Mouse (Mus musculus): ENCODE measurements around the gene Gm43302.
A peak's percentile ranks its signal among the peaks of the same experiment; 100 is the strongest.
"Not testable (repeated sequence)": the region's sequence is repeated elsewhere in the genome, so short reads cannot be mapped to it uniquely, and the experiment has no call there.

The Gm43302 gene

GRCm38 (mm10) chr5:105293226-105294165, at the start of gene Gm43302, which contains the start of gene Gbp6:
Gm43302 (minus strand) TSS chr5:105293695.
Gbp6 (minus strand) TSS chr5:105293698.
- peak; percentile 53 to 62 for DNase-seq

- DNase-seq: no peak
Measured at GRCm38 (mm10) chr5:105341281-105341680, 47.8 kb upstream of the Gm43302 start.

GRCm38 (mm10) chr5:105322543-105322942, 29.0 kb upstream of the Gm43302 start:
- no peak for DNase-seq

- no peak for DNase-seq
Measured at GRCm38 (mm10) chr5:105310941-105311340, 17.4 kb upstream of the Gm43302 start.

GRCm38 (mm10) chr5:105309148-105309547, 15.7 kb upstream of the Gm43302 start:
- not testable (repeated sequence) for DNase-seq

- DNase-seq: not testable (repeated sequence)
Measured at GRCm38 (mm10) chr5:105306946-105307345, 13.5 kb upstream of the Gm43302 start.

- no peak for DNase-seq
Measured at GRCm38 (mm10) chr5:105306159-105306581, 12.7 kb upstream of the Gm43302 start.

- DNase-seq: not testable (repeated sequence)
Measured at GRCm38 (mm10) chr5:105305671-105306070, 12.2 kb upstream of the Gm43302 start.

- no peak for DNase-seq
Measured at GRCm38 (mm10) chr5:105301963-105302362, 8.5 kb upstream of the Gm43302 start.

GRCm38 (mm10) chr5:105301531-105301930, 8.0 kb upstream of the Gm43302 start:
- no peak for DNase-seq

GRCm38 (mm10) chr5:105295746-105296145, 2.3 kb upstream of the Gm43302 start:
- peak; percentile 53 to 58 for DNase-seq

GRCm38 (mm10) chr5:105292492-105292891, 1.0 kb downstream of the Gm43302 start:
- no peak for DNase-seq

- not testable (repeated sequence) for DNase-seq
Measured at GRCm38 (mm10) chr5:105290921-105291320, 2.6 kb downstream of the Gm43302 start.

GRCm38 (mm10) chr5:105260673-105261072, 32.8 kb downstream of the Gm43302 start:
- not testable (repeated sequence) for DNase-seq

GRCm38 (mm10) chr5:105252491-105252890, 41.0 kb downstream of the Gm43302 start:
- no peak for DNase-seq

GRCm38 (mm10) chr5:105244741-105245140, 48.8 kb downstream of the Gm43302 start:
- DNase-seq: not testable (repeated sequence)

- DNase-seq: not testable (repeated sequence)
Measured at GRCm38 (mm10) chr5:105240982-105241381, 52.5 kb downstream of the Gm43302 start.

GRCm38 (mm10) chr5:105239483-105240047, 53.9 kb downstream of the Gm43302 start, which contains the start of gene Gbp10:
Gbp10 (minus strand) TSS chr5:105239533.
- peak; percentile 4 to 32 for DNase-seq

GRCm38 (mm10) chr5:105238402-105238801, 55.1 kb downstream of the Gm43302 start:
- DNase-seq: not testable (repeated sequence)

GRCm38 (mm10) chr5:105236040-105236439, 57.5 kb downstream of the Gm43302 start:
- DNase-seq: not testable (repeated sequence)

- DNase-seq: not testable (repeated sequence)
Measured at GRCm38 (mm10) chr5:105208957-105209356, 84.5 kb downstream of the Gm43302 start.

GRCm38 (mm10) chr5:105200791-105201355, 92.6 kb downstream of the Gm43302 start:
- DNase-seq: not testable (repeated sequence)

GRCm38 (mm10) chr5:105199149-105199548, 94.3 kb downstream of the Gm43302 start:
- not testable (repeated sequence) for DNase-seq
